Mouse (Mus musculus) adipocyte (in vitro differentiated cells): ENCODE data around the gene Gkn1.

Experiments used
- DNase-seq: peaks from one replicate; pipeline ENCODE4 v3.0.0-alpha.2; 2016; ENCODE audit warnings: low spot score

The Gkn1 gene

DNA sequence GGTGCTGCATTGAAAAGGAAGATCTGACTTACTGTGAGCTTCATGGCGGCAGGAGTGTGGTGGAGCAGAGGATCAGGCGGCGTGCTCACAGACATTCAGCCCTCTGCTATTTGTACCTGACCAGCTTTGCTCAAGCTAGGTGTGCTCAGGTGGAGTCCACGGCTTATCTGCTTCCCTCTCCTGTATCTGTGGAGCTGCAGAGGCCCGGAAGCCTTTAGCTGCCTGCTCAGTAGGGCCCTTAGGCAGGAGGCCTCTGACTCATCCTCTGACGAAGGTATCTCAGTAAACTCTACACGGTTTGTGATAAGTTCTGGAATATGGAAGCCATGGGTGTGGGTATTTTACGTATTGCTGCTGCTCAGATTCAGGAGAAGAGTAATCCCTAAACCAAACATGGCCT is at the start of gene Gkn1:
Gkn1 (minus strand) TSS at position 114 of the 400 bp plus-strand sequence.
- DNase-seq, result no peak

DNA sequence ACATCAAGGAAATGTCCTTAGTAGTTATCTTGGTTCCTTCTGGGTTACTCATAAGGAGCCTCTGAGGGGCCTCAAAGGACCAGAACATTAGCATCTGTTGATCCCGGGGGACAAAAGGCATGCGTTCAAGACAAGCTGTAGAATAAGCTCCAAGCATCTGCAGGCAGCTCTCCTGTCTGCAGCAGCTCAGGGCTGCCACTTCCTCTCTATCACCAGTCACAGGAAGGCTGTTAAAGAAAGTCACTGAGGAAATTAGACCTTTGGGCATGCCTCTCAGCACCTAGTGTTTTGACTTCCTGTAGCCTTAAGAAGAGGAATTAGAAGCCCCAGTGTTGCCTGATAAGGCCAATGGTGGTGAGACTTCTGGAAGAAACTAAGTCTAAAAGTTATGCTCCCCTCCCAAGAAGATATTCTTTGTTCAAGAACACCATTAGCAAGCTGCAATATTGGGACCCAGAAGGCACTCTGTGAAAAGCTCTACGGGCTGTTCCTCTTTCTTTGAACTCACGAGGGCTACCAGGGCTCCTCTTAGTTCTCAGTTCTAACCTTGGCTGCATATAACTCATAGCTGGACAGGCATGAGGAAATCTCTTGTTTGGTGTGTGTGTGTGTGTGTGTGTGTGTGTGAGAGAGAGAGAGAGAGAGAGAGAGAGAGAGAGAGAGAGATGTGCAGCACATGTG is 49.3 kb upstream of the Gkn1 start:
- DNase-seq, result no peak

DNA sequence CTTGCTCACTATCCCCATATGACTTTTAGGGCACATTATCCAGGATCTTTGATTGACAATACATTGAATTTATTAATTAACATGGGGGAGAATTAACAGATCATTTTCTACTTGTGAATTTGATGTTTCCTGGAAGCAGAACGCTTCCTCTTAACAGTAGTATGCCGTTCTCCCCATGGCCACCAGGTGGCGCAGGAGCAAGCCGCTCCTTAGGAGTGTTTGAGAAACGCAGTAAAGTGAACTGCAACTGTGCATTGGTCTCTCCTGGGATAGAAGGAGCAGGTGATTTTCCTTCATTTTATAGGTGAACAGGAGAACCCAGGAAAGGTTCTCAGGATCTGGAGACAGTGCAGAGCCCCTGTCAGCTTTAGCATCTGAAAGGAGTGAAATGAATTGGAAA is 48.4 kb upstream of the Gkn1 start:
- peak; percentile 82 for DNase-seq

DNA sequence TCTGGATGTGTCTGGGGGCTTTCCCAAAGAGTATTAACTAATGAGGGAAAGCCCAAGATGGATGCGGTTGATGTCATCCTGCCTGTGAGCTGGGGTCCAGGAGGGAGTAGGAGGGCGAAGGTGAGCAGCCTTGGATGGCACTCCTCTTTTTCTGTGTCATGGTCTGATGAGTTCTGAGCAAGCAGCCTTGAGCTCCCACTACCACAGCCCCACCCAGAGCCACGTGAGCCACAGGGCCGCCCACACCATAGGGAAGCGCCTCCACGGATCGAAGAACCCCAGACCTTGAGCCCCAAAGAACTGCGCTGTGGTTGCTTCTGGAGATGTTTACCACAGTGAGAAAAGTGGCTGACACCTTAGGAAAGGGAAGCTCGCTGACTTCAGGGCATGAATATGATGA is 44.0 kb upstream of the Gkn1 start:
- no peak for DNase-seq

DNA sequence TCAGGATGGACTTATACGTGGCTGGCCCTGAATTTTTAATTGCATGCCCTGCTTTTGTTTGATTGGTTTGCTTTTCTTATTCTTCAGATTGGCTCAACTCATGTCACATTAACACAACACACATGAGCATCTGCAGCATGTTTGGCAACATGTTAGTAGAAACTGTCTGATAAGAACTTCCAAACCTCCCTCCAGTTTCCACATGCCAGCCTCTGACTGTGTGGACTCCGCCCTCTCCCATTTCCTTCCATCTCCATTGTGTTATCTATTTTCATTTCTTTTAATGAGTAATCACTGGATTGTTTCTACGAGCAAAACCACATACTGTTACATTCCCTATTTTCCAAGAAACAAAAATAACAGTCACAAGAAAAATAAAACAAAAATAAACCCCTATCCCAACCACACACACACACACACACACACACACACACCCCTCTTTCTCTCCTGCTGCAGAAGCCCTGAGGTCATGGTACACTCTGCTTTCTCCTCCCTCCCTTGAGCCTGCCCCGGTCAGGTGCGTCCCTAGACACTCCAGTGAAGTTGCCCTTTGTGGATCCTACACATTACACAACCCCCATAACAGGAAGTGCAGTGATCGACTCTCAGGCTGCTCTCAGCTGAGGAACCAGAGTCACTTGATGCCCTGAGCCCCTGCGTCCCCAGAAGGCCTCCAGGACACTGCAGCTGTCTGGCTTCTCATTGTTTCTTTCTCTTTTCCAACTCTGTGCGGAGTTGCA is 42.9 kb upstream of the Gkn1 start:
- DNase-seq, result no peak

DNA sequence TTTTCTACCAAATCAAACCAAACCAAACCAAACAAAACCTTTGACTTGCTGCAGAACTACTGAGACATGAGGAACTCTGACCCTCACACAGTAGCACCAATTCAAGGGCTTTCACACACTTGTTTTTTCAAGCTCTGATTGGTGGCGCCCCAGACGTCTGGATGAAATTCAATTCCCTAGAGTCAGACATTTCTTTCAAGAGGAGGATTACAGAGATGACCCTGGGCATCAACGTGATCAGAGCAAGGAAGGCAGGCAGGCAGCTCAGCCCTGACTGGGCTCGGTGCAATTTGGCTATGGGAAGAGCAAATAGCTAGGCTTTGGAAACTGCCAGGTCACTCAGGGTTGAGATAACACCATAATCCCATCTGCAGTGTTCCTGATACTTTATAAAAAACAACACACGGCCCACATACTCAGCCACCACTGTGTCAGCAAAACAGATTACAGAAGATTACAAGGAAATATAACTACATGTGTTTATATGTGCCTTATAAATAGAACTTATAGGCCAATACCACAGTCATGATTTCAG is 38.8 kb upstream of the Gkn1 start:
- no peak for DNase-seq

DNA sequence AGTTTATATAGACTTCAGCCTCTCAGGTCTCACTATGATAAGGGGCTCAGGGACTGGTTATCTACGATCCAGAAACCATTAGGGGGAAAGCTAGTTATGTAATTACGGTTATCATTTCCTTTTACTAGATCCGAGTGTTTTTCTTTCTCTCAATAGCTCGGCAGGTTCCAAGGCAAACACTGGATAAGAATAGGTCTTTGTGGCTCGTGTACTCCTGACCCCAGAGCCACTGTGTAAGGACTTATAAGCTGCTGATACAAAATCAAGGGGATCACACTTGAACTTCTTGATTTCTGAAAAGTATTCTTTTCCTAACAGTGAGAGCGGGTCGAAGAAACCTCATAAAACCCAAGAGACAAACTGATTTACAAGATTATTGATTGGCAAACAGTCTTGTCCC is 38.1 kb upstream of the Gkn1 start, which contains the start of gene Gkn3:
Gkn3 (minus strand) TSS at position 59 of the 400 bp plus-strand sequence.
- DNase-seq, result no peak

DNA sequence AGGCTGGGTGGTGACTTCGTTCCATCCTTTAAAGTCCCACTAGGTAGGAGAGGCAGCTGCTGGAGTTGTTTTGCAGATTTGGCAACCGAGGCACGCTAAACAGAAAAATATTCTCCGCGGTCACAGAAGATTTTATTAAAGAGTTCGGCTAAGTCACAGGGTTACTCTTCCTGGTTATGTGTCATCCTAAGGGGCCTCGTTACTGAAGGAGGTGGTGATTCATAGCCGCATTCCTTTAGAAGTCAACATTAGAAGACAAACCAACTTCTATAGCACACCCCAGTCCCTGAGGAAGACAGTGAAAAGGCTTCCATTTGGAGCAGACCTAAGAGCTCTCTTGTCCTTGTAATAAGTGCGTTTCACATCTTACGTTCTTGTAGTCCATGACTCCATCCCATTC is 35.9 kb upstream of the Gkn1 start:
- DNase-seq, result no peak

DNA sequence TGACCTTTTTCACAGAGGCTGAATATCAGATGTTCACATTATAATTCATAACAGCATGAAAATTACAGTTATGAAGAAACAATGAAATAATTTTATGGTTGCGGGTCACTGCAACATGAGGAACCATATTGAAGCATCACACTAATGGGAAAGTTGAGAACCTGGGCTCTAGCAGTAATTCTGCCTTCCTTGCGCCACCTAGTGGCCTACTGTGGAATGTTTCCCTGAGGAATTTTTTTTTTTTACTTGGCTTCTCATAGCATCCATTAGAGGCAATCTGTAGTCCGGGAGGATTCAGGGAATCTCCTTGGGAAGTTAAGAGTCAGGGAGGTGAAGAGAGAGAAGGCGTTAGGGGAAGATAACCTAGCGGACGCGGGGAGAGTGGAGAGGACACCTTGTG is 35.5 kb upstream of the Gkn1 start:
- DNase-seq, result peak; percentile 92

DNA sequence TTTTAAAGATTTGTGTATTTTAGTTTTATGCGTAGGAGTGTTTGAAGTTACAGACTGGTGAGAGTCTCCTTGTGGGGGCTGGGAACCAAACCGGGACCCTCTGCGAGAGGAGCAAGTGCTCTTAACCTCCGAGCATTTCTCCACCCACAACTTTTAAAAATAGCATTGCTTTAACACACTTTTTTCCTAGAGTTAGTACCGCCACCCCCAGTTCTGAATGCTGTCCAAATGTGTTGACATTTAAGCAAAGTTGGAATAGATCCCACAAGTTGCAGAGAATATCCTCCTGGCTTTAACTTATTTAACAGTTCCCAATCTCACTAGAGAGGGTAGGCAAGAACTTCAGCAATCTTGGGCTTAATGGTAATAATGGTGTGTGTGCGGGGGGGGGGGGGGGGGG is 34.0 kb upstream of the Gkn1 start:
- DNase-seq, result peak; percentile 89

DNA sequence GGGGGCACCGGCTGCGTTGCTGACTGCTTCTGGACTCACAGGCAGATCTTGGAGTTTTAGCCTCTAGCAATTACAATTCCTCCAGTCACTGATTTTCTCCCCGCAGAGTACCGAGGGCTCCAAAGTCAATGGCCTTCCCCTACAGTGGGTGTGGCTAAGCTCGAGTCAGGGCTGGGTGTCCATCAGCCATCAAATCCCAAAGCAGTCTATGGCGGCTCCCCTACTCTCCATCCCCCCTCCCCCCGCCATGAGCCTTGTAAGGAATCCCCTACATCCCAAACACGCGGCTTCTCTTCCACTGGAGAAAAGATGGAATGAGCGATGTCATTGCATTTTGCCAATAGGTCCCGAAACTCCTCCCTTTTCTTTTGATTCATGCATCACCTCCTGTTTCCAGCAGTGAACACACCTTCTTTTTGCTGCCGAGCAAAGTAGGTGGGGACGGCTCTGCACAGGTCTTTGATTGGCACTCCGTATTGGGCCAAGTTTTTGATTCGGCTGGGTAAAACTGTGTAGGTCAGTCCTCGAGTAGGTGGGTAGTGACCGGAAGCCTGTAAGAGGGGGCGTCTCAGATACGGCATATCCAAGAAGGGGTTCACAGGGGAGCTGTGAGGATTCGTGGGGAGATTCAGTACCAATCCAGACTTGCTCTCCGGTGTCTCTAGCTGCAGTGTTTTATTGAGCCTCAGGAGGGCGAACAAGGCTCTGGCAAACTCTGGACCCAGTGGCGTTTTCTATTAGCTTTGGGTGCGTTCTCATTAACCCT is 33.4 kb upstream of the Gkn1 start:
- peak; percentile 56 for DNase-seq

DNA sequence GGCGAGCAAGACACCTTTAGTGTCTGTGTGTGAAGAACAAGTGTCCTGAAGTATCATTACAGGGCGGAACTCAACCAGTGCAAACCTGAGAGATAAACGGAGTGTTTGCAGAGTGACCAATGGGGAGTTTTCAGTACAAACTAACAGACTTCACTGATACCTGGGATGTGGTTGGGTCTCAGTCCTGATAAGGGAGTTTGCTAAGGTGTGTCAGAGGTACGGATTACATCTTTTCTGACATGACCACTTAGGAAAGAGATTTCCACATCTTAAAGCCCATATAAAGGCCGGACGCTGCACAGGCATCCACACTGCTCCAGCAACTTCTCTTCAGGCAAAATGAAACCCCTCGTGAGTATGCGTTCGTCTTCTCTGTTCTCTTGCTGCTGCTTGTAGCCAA is 22.3 kb upstream of the Gkn1 start, which contains the start of gene Gkn2:
Gkn2 (plus strand) TSS at position 301 of the 400 bp plus-strand sequence.
- DNase-seq, result no peak

DNA sequence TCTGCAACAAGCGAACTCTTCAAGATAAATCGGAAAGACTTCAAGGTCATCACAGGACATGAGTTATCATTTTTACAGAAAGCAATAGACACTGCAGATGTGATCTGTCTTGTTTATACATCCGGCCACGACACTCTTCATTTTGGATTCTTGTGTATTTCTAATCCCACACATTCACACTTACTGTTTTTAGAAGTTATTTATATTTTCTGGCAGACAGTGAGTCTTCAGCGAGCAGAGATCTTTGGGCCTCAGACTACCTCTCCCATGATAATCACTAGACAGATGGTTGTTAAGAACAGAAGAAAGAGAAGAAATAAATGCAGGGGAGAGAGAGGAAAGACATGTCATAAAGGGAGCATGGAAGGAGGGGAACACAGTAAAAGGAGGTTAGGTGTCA is 18.5 kb upstream of the Gkn1 start:
- no peak for DNase-seq

DNA sequence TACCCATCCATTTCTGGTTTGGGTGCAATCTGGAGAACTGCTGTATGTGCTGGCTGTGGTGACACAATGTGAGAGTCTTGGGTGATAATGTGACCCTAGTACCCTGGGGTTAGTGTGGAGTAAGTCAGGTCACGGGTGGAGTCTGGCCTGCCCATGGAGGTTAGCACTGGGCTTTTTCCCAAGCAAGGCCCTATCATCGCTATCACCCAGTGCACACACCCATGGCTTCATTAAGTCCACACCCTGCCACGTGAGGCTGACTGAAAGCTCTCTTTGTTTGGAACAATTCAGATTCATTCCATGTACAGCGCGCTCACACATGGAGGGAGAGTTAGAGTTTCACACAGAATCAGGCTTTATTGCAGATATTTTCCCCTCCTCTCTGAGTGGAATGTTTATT is 3.7 kb upstream of the Gkn1 start:
- DNase-seq, result no peak

DNA sequence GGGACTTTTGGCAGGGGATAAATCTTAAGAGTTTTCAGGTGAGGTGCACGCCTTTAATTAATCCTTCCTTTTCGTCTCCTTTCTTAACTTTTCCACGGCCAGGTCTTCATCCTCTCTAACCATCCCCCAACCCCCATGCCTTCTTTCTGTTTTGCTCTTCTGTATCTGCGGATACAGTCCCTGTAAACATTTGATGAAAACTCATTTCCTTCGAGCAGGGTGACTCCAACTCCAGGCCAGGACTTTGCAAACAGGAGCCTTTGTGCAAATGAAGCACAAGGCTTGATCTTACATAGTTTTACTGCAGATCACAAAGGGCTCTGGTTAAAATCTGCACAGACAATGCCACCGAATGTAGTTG is 14.8 kb downstream of the Gkn1 start:
- no peak for DNase-seq

DNA sequence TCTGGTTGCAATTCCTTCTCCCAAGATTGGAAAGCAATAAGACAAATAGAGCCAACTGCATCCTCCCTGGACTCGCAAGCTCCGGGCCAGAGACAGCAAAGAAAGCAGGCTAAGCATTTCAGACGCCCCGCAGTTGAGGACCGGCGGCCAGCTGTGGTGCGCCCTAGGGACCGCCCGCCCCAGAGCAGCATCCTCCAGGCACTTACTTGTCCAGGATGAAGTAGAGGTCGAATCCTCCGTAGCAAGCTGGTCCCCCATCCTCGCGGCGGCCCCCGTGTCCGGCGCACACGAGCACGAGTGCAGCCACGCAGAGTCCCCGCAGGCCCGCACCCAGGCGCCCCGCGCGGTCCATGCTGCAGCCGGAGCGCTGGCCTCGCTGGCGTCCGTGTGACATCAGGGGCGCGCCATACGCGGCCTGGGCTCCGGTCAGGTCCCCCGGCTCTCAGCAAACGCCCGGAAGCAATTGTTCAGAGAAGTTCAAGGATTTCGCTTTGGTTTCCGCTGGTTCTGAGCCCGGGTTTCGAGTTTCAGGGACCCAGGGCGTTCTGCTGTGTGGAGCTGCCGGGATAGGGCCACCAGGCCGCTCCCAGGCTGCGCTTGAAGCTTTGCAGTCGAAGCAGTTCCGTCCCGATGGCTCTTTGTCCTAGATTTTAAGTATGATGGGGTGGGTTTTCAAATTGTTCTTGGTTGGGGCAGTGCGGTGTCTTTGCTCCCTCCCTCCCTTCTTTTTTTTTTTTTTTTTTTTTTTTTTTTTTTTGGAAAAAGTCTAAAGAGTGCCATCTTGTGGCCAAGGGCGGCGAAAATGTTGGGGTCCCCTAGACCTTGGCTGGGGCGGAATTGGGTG is 15.4 kb downstream of the Gkn1 start, which contains the start of gene Antxr1:
Antxr1 (minus strand) TSS at position 731 of the 844 bp plus-strand sequence.
- peak; percentile 76 for DNase-seq

DNA sequence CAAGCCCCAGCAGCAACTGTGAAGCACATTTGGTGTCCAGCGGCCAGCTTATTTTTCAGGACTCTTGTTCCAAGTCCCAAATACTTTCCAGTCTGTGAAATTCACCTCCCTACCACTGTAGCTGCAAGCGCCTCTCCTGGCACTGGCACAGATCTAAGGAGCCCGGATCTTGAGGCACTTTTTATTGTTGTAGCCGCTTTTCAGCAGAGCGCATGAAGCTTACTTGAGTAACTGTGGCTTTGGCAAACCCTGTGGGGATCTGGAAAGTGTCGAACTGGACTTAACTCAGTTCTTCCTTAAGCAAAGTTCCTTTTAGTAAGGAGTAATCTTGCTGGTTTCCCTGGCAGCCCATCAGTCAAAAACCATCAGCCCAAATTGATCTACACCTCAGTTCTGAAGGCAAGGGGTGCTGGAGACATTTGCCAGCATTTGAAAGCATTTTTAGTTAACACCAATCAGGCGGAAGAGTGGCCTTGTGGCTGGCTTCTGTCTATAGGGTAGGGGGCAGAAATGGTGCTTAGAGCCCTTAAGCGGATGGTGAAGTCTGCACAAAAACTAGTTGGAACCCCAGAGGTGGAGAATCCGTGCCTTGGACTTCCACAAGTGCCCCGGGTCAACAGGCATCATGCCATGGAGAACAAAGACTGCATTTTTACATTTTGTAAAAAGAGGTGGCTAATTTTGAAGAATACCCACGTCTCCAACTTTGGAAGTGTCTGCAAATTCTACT is 16.2 kb downstream of the Gkn1 start:
- peak; percentile 75 for DNase-seq

DNA sequence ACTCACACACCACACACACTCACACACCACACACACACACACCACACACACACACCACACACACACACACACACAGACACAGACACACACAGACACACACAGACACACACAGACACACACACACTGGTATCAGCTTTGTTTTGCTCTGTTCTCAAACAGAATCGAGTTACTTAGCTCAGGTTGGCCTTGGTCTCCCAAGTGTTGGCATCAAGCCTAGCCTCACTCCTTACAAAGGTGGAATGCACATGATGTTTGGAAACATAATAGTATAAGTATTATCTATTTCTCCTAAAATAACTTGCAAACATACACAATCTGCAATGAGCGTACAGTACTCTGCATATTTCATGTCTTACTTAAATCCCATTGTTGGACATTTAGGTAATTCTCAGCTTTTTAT is 18.4 kb downstream of the Gkn1 start:
- no peak for DNase-seq

DNA sequence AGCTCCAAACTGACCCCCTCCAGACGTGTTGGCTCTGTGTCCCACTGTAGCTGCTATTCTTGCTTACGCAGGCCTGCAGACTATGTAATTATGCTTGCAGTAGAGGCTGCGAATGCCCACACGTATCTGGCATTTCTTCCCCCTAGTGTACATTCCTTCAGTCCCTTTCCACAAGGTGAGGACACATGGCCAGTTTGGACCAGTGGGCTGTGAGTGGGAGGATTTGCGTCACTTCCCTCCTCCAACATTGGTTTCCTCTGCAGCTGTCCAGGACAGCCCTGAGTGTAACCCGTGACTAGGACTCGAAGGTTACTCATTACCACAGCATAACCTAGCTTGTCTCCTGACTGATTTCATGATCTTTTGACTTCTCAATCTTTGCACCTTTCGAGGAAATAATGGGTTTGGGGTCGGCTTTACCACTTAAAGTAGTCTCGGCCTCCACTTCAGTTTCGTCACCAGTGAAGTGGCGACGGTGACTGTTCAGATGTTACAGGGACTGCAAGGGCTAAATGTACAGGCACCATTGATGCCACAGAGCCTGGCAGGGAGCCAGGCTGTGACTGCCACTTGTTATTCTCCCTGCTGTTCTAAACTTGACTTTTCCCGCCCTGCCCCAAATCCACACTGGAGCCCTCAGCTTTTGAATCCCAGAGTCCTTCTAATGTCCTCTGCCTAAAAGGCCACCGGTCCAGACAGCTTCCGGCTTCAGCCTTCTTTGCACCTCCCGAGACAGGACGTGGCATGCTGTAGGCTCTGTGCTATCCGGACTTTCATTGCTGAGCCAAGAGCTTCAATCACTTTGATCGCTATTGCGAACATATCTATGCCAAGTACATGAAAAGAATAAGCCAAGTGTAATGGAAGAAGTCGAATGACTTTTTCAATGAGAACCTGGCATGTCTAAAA is 22.2 kb downstream of the Gkn1 start:
- DNase-seq, result no peak

DNA sequence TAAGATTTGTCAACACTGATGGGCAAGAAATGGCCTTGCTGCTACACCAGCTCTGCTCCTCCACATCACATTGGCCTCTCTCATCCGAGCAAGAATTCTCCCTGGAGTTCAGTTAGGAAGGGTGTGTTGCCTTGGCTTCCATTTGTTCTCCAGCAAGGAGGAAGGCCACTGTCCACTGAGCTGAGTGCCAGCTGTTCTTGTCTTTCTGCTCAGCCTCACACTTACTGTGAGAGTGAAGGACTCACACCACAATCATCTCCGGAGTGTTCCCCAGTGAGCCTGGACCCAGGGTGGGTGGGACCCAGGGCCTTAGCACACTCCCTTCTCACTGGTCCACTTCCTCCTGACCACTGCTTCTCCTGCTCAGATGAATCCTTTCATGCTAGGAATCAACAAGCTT is 23.8 kb downstream of the Gkn1 start:
- no peak for DNase-seq
